Mouse (Mus musculus): ENCODE measurements around the gene Cklf. TPM values are rescaled to one million over a fixed set of nuclear protein-coding genes. Genes with fewer than 3 reads are reported as not detected.
"Not testable (repeated sequence)": the region's sequence is repeated elsewhere in the genome, so short reads cannot be mapped to it uniquely, and the experiment has no call there.

The Cklf gene
- polyA plus RNA-seq, 1 experiment from 2014 or later, result 25.6 TPM

DNA sequence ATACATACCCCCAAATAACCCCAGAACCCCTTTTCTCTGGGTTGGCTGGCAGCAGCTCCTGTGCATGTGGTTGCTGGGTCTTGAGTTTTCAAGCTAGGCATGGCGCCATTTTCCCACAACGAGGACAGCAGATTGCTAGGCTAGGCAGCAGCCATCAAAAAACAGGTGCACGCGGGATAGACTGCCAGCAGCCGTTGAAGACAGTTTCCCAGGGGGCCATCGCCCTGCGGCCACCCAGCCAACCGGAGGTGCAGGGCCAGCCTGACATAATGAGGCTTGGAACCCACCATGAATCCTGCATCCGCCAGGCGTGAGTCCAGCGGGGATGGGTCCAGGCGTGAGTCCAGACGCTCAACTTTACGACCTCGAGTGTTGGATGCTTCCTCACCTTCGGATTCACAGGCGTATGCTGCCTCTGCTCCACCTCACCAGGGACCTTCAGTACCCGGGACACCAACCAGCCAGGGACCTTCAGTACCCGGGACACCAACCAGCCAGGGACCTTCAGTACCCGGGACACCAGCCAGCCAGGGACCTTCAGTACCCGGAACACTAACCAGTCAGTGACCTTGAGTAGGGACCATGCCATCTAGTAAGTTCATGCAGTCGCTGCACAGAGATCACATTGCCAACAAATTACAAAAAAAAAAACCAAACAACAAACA, 13.7 kb downstream of the Cklf start:
- H3K9ac ChIP-seq; H3K4me3 ChIP-seq; H3K9me3 ChIP-seq; ATAC-seq (ENCODE audit: extremely low read depth, insufficient number of reproducible peaks, low FRiP score, low TSS enrichment); H3K4me2 ChIP-seq; H3K27ac ChIP-seq (replicated peaks); H3K4me1 ChIP-seq; H3K27me3 ChIP-seq (replicated peaks): not testable (repeated sequence)
- peaks cover 31% of the 10 kb centered on the region for H3K36me3 ChIP-seq
- WGBS, result 93% methylated on average over 22 of the region's 22 CpGs

GRCm38 (mm10) chr8:104268368-104268767, 17.7 kb downstream of the Cklf start:
- H3K4me2 ChIP-seq, result no peak overlapping the region
- ATAC-seq (ENCODE audit: extremely low read depth, insufficient number of reproducible peaks, low FRiP score, low TSS enrichment), result no peak
- no peaks in the 10 kb centered on the region for H3K9me3 ChIP-seq
- H3K4me3 ChIP-seq, result no peak overlapping the region
- no peaks in the 10 kb centered on the region for H3K4me1 ChIP-seq
- no peak overlapping the region for H3K9ac ChIP-seq
- H3K36me3 ChIP-seq, result peaks cover 15% of the 10 kb centered on the region
- no peak overlapping the region for H3K27ac ChIP-seq (replicated peaks)
- H3K27me3 ChIP-seq (replicated peaks), result no peaks in the 10 kb centered on the region

DNA sequence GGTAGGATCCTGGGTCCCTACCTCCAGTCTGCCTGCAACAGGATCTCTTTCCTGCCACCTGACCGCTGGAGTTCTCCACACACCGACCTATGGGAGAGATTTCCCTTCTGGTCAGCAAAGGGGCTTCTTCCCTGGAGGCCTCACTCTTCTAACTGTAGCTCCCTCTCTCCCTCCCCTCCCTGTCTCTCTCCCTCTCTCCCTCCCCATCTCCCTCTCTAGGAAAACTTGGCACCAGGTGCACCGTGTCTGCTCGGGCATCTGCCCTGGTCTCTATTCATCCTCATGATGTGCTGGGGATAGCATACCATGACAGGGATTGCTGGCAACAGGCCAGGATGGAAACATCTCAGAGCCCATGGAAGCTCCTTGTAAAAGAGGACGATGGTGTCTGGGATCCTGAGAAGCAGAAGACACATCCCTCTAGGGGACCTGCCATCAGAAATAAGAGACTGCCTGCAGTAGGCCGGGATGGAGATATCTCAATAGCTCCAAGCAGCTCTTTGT, 18.3 kb downstream of the Cklf start:
- ATAC-seq (ENCODE audit: extremely low read depth, insufficient number of reproducible peaks, low FRiP score, low TSS enrichment), result no peak
- Histone ChIP-seq H3K4me1 (no peaks in the 10 kb centered on the region), H3K36me3 (peaks cover 9% of the 10 kb centered on the region), H3K27ac (replicated peaks) (no peak overlapping the region), H3K4me2 (no peak overlapping the region), H3K9ac (no peak overlapping the region), H3K27me3 (replicated peaks) (no peaks in the 10 kb centered on the region), H3K4me3 (no peak overlapping the region), H3K9me3 (no peaks in the 10 kb centered on the region)
- 77% methylated on average over 6 of the region's 6 CpGs for WGBS

DNA sequence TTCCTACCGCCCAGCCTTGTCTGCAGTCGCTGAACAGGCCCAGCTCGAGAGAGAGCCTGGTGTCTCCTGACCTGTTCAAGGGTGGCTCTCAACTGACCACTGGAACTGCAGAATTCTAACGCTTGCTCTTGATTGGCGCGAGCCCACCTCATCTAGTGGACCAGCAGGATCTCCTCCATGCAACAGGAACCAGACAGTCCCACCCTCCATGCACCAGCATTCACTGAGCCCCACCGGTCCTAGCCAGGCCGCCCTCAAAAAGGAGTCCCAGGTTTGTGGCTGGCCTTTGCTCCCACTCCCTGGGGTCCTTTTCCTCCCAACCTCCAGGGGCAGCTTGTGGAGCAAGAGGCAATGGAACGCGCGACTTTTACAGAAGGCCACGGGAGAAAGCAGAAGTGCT, 42.4 kb downstream of the Cklf start, which contains the start of gene Cmtm2a:
Gene Cmtm2a, minus strand, starts transcription at position 101 of the 400 bp plus-strand sequence.
- H3K4me2 ChIP-seq; H3K36me3 ChIP-seq; H3K4me1 ChIP-seq; H3K4me3 ChIP-seq; ATAC-seq (ENCODE audit: extremely low read depth, insufficient number of reproducible peaks, low FRiP score, low TSS enrichment); H3K9ac ChIP-seq; H3K27me3 ChIP-seq (replicated peaks); H3K9me3 ChIP-seq; H3K27ac ChIP-seq (replicated peaks): not testable (repeated sequence)
- WGBS, result 78% methylated on average over 12 of the region's 12 CpGs

GRCm38 (mm10) chr8:104294396-104294795, 43.7 kb downstream of the Cklf start:
- no peaks in the 10 kb centered on the region for H3K36me3 ChIP-seq
- H3K4me1 ChIP-seq, result peaks cover 5% of the 10 kb centered on the region; the same call in 1 of the 2 replicates
- 59% methylated on average over 1 of the region's 1 CpGs for WGBS
- H3K27ac ChIP-seq (replicated peaks), result no peak overlapping the region
- no peaks in the 10 kb centered on the region for H3K9me3 ChIP-seq
- no peak overlapping the region for H3K4me3 ChIP-seq
- no peak for ATAC-seq (ENCODE audit: extremely low read depth, insufficient number of reproducible peaks, low FRiP score, low TSS enrichment)
- no peak overlapping the region for H3K9ac ChIP-seq
- no peak overlapping the region for H3K4me2 ChIP-seq
- H3K27me3 ChIP-seq (replicated peaks), result no peaks in the 10 kb centered on the region

- H3K4me2 ChIP-seq; H3K36me3 ChIP-seq; H3K27me3 ChIP-seq (replicated peaks); ATAC-seq (ENCODE audit: extremely low read depth, insufficient number of reproducible peaks, low FRiP score, low TSS enrichment); H3K9me3 ChIP-seq; H3K9ac ChIP-seq; H3K4me3 ChIP-seq; H3K27ac ChIP-seq (replicated peaks): not testable (repeated sequence)
- 27% methylated on average over 3 of the region's 3 CpGs for WGBS
- H3K4me1 ChIP-seq, result peaks cover 15% of the 10 kb centered on the region
These were observed 50.9 kb downstream of the Cklf start for GRCm38 (mm10) chr8:104301577-104301976.

DNA sequence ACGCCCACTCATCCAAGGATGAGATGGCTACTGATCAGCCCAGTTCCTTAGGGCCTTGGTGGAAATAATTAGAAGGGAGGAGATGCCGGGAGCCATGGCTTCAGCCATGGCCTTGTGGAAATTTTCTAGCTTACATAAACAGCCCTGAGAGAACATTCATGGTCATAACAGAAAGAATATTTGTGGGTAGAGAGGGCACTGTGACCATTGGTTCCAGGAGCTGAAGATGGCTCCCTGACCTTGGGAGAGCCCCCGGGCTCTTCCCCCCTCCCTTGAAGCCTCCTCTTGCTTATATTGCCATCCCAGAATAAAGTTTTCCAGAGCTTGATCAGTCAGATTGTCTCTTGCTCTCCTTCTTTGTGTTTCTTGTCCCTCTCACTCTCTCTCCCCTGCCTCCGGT, 51.9 kb downstream of the Cklf start:
- not testable (repeated sequence) for H3K36me3 ChIP-seq; H3K9ac ChIP-seq; H3K27me3 ChIP-seq (replicated peaks); H3K27ac ChIP-seq (replicated peaks); H3K9me3 ChIP-seq; ATAC-seq (ENCODE audit: extremely low read depth, insufficient number of reproducible peaks, low FRiP score, low TSS enrichment); H3K4me3 ChIP-seq; H3K4me2 ChIP-seq
- 80% methylated on average over 4 of the region's 4 CpGs for WGBS
- H3K4me1 ChIP-seq, result peaks cover 11% of the 10 kb centered on the region; the same call in 1 of the 2 replicates

DNA sequence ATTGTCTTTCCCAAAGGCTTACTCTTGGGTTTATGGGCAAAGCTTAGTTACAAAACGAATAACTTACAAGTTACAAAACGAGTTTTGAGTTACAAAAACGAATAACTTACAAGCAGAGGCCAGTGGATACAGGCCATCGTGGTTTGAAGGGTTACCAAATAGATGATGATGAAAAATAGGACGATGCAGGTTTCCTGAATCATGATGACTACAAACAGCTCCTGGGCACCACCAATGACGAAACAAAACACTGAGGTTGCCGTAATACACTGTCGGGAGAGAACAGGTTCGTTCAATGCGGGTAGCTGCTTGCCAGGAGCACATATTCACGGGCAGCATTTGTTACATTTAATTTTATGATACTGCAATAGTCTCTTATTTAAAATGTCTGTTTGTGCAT, 54.3 kb downstream of the Cklf start:
- peaks cover 11% of the 10 kb centered on the region; the same call in 1 of the 2 replicates for H3K4me1 ChIP-seq
- H3K36me3 ChIP-seq, result no peaks in the 10 kb centered on the region
- WGBS, result 80% methylated on average over 11 of the region's 11 CpGs
- H3K27me3 ChIP-seq (replicated peaks), result no peaks in the 10 kb centered on the region
- H3K4me2 ChIP-seq, result no peak overlapping the region
- no peak overlapping the region for H3K9ac ChIP-seq
- H3K27ac ChIP-seq (replicated peaks), result no peak overlapping the region
- ATAC-seq (ENCODE audit: extremely low read depth, insufficient number of reproducible peaks, low FRiP score, low TSS enrichment), result no peak
- no peaks in the 10 kb centered on the region for H3K9me3 ChIP-seq
- H3K4me3 ChIP-seq, result no peak overlapping the region

DNA sequence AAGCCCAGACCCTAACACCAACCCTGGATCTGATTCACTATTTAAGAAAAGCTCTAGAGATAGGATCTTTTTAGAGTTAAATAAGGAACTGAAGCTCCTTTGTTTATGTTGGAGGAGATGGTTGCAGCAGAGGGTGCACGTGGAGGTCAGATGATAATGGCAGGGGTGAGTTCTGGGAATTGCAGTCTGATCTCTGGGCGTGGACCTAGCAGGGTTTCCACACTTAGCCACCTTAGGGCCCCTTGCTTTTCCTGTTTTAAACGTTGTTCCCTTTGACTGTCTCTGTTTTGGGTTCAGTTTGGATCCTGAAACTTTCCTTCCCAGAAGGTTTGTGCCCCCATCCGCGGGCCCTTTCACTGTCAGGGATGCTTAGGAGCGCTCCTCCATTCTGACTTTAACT, 57.7 kb downstream of the Cklf start:
- H3K4me2 ChIP-seq; ATAC-seq (ENCODE audit: extremely low read depth, insufficient number of reproducible peaks, low FRiP score, low TSS enrichment); H3K9me3 ChIP-seq; H3K9ac ChIP-seq; H3K27me3 ChIP-seq (replicated peaks); H3K27ac ChIP-seq (replicated peaks); H3K36me3 ChIP-seq; H3K4me1 ChIP-seq; H3K4me3 ChIP-seq: not testable (repeated sequence)
- WGBS, result 43% methylated on average over 6 of the region's 6 CpGs

DNA sequence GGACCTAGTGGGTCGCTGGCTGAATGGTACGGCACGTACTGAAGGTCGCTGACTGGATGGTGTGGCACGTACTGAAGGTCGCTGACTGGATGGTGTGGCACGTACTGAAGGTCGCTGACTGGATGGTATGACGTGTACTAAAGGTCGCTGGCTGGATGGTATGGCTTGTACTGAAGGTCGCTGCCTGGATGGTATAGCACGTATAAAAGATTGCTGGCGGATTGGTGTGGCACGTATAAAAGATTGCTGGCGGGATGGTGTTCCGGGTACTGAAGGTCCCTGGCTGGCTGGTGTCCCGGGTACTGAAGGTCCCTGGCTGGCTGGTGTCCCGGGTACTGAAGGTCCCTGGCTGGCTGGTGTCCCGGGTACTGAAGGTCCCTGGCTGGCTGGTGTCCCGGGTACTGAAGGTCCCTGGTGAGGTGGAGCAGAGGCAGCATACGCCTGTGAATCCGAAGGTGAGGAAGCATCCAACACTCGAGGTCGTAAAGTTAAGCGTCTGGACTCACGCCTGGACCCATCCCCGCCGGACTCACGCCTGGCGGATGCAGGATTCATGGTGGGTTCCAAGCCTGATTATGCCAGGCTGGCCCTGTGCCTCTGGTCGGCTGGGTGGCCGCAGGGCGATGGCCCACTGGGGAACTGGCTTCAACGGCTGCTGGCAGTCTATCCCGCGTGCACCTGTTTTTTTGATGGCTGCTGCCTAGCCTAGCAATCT, 58.9 kb downstream of the Cklf start, which contains the start of the genes Gm45711 and Cmtm1:
Gene Gm45711, minus strand, starts transcription at position 641 of the 715 bp plus-strand sequence.
Gene Cmtm1, minus strand, starts transcription at position 705 of the 715 bp plus-strand sequence.
- not testable (repeated sequence) for H3K27me3 ChIP-seq (replicated peaks); ATAC-seq (ENCODE audit: extremely low read depth, insufficient number of reproducible peaks, low FRiP score, low TSS enrichment); H3K36me3 ChIP-seq; H3K9me3 ChIP-seq; H3K4me2 ChIP-seq; H3K4me3 ChIP-seq; H3K9ac ChIP-seq; H3K4me1 ChIP-seq; H3K27ac ChIP-seq (replicated peaks)
- 81% methylated on average over 36 of the region's 36 CpGs for WGBS

DNA sequence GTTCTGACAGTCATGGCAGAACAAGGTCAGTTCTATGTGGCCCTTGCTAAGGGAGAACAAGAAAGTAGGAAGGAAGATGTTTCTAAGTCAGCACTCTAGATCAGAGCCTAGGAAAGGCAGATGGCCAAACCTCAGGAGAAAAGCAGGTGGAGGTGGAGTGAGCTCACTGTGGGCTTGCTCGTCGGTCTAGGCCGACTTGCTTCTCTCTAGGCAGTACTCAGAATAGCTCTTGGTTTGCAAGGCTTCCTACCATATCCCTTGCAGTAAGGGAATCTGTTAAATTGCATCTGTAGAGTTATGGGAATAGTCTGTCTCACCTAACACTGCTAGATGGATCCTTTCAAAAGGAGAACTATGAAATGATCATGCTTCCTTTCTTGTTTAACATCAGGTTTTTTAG, 61.4 kb downstream of the Cklf start:
- not testable (repeated sequence) for H3K9ac ChIP-seq; H3K4me2 ChIP-seq; ATAC-seq (ENCODE audit: extremely low read depth, insufficient number of reproducible peaks, low FRiP score, low TSS enrichment); H3K27me3 ChIP-seq (replicated peaks); H3K27ac ChIP-seq (replicated peaks); H3K9me3 ChIP-seq; H3K4me1 ChIP-seq; H3K36me3 ChIP-seq; H3K4me3 ChIP-seq
- WGBS, result 76% methylated on average over 3 of the region's 3 CpGs

- H3K4me2 ChIP-seq, result no peak overlapping the region
- no peak overlapping the region for H3K9ac ChIP-seq
- WGBS, result 48% methylated on average over 4 of the region's 4 CpGs
- no peaks in the 10 kb centered on the region for H3K9me3 ChIP-seq
- no peaks in the 10 kb centered on the region for H3K27me3 ChIP-seq (replicated peaks)
- no peak overlapping the region for H3K27ac ChIP-seq (replicated peaks)
- no peak for ATAC-seq (ENCODE audit: extremely low read depth, insufficient number of reproducible peaks, low FRiP score, low TSS enrichment)
- no peaks in the 10 kb centered on the region for H3K4me1 ChIP-seq
- no peaks in the 10 kb centered on the region for H3K36me3 ChIP-seq
- H3K4me3 ChIP-seq, result no peak overlapping the region
These were observed 62.6 kb downstream of the Cklf start for GRCm38 (mm10) chr8:104313311-104313710.
